Mouse (Mus musculus) limb, embryonic 11.5 days (tissue): ENCODE data around the gene Gm45208. TPM values are rescaled to one million over a fixed set of nuclear protein-coding genes. Genes with fewer than 3 reads are reported as not detected.
A peak's percentile ranks its signal among the peaks of the same experiment; 100 is the strongest.

Experiments used
- ATAC-seq: fragments of 200-750 bp; cut with Nextera tagmentation; 2 replicates; pipeline ENCODE4 v1.8.0; 2017; ENCODE audit warnings: low read depth; ENCODE audit not compliant: insufficient number of reproducible peaks, low FRiP score, low TSS enrichment
- DNase-seq: peaks from one replicate; pipeline ENCODE4 v3.0.0-alpha.2; 2015; ENCODE audit warnings: low spot score
- H3K27ac ChIP-seq: fragments of 300-500 bp; sonication (generic); replicated peaks from 2 replicates; pipeline ENCODE4 v1.5.1; 2014; ENCODE audit warnings: low read depth, mild to moderate bottlenecking, low read length
- H3K27me3 ChIP-seq: fragments of 300-500 bp; sonication (generic); 2 replicates; pipeline ENCODE4 v1.6.1; 2014; ENCODE audit warnings: mild to moderate bottlenecking, low read length, mixed read lengths; ENCODE audit not compliant: control insufficient read depth, insufficient read depth
- H3K36me3 ChIP-seq: fragments of 300-500 bp; sonication (generic); 2 replicates; pipeline ENCODE4 v1.6.1; 2014; ENCODE audit warnings: mild to moderate bottlenecking, low read length, moderate library complexity, mixed read lengths; ENCODE audit not compliant: control insufficient read depth, insufficient read depth
- H3K4me1 ChIP-seq: fragments of 300-500 bp; sonication (generic); 2 replicates; pipeline ENCODE4 v1.6.1; 2014; ENCODE audit warnings: low read length, mixed read lengths; ENCODE audit not compliant: control insufficient read depth, insufficient read depth
- H3K4me2 ChIP-seq: fragments of 300-500 bp; sonication (generic); 2 replicates; pipeline ENCODE4 v1.6.1; 2014; ENCODE audit warnings: low read depth, mild to moderate bottlenecking, moderate library complexity; ENCODE audit not compliant: severe bottlenecking
- H3K4me3 ChIP-seq: fragments of 300-500 bp; sonication (generic); 2 replicates; pipeline ENCODE4 v1.5.1; 2014; ENCODE audit warnings: low read depth, low read length
- H3K9ac ChIP-seq: fragments of 300-500 bp; sonication (generic); 2 replicates; pipeline ENCODE4 v1.6.1; 2014; ENCODE audit warnings: mild to moderate bottlenecking, low read length
- H3K9me3 ChIP-seq: fragments of 300-500 bp; sonication (generic); 2 replicates; pipeline ENCODE4 v1.6.1; 2016; ENCODE audit warnings: low read length; ENCODE audit not compliant: control insufficient read depth
- WGBS: fragments of 180-500 bp; shearing (Covaris S2); extraction: QIAGEN DNeasy Blood & Tissue Kit; methylation state at CpG from one replicate; pipeline ENCODE4 v1.1.7; 2014; 5-methylcytosine and 5-hydroxymethylcytosine counted together
- polyA plus RNA-seq: library from polyadenylated mRNA; unstranded; fragments of >200 nt; fragmentation: Nextera tagmentation; extraction: Ambion mirVana; gene quantifications from 2 replicates; pipeline ENCODE4 v1.2.1, GENCODE M21; 2014

Gm45208 gene
- not detected in 2 replicates for polyA plus RNA-seq

GRCm38 (mm10) chrX:7721514-7722281 lies at the start of gene Gm45208:
Gene Gm45208 (plus strand): TSS chrX:7722245.
- Histone ChIP-seq H3K36me3 (no peaks in the 10 kb centered on the region), H3K4me2 (peak within 1 kb of the TSS; percentile 58), H3K9ac (peak within 1 kb of the TSS; percentile 56), H3K27me3 (no peaks in the 10 kb centered on the region), H3K9me3 (no peaks in the 10 kb centered on the region), H3K27ac (peak within 1 kb of the TSS; percentile 70; the same call in 1 of the 2 replicates), H3K4me3 (peak within 1 kb of the TSS; percentile 41), H3K4me1 (no peaks in the 10 kb centered on the region)
- WGBS, result 19% methylated on average over 22 of the region's 22 CpGs
- peak; percentile 73 for ATAC-seq
- DNase-seq, result peak; percentile 66

- Histone ChIP-seq H3K36me3 (no peaks in the 10 kb centered on the region), H3K9me3 (no peaks in the 10 kb centered on the region; the same call in 1 of the 2 replicates), H3K27ac (no peak overlapping the region), H3K9ac (no peak overlapping the region), H3K4me1 (no peaks in the 10 kb centered on the region), H3K4me3 (no peak overlapping the region), H3K27me3 (no peaks in the 10 kb centered on the region), H3K4me2 (no peak overlapping the region)
- DNase-seq, result no peak
- WGBS, result 31% methylated on average over 6 of the region's 6 CpGs
- ATAC-seq, result no peak
These were observed 49.3 kb upstream of the Gm45208 start for GRCm38 (mm10) chrX:7672739-7673138.

GRCm38 (mm10) chrX:7673578-7674281 lies 48.3 kb upstream of the Gm45208 start:
- H3K27me3 ChIP-seq, result no peaks in the 10 kb centered on the region
- H3K9ac ChIP-seq, result no peak overlapping the region
- H3K4me3 ChIP-seq, result no peak overlapping the region
- H3K36me3 ChIP-seq, result no peaks in the 10 kb centered on the region
- H3K4me2 ChIP-seq, result no peak overlapping the region
- no peaks in the 10 kb centered on the region for H3K4me1 ChIP-seq
- no peak for ATAC-seq
- no peak for DNase-seq
- H3K9me3 ChIP-seq, result no peaks in the 10 kb centered on the region; the same call in 1 of the 2 replicates
- no peak overlapping the region for H3K27ac ChIP-seq
- whole genome bisulfite sequencing, result 25% methylated on average over 12 of the region's 12 CpGs

DNA sequence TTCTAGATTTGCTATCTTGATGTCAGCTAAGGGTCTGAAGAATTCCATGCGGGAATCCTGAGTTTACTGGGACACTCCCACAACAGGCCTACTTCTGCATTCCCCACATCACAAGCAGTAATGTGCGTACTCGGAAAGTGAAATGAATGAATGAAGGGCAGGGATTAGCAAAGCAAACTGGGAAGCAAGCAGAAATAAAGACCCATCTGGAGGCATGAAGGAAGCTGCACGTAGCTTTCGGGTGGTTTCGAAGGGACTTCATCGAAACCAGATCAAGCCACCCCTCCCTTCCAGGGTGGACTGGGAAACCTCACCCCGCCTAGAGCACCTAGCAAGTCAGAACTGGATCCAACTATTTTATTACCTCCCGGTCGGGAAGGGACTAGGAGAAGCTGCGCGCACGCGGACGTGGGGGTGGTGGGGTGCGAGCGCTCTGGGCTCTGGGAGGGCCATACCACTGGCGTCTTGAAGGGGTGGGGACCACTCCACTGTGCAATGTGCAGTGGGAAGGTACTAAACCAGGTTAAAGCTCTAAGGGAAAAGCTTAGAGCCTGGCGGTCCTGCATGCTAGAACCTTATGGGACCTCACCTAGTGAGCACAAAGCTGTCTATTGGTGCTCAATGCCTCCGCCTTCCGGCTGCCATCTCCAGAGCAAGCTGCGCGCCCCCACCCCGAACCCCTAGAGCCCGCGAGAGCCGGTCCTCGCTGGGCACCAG lies 47.6 kb upstream of the Gm45208 start:
- WGBS, result 31% methylated on average over 26 of the region's 28 CpGs
- Histone ChIP-seq H3K4me1 (no peaks in the 10 kb centered on the region), H3K27me3 (no peaks in the 10 kb centered on the region), H3K9ac (0 out of 2 replicates have a peak overlapping the region, but pooled peaks have one; percentile 2), H3K27ac (no peak overlapping the region), H3K4me2 (peak overlapping the region; percentile 38), H3K9me3 (no peaks in the 10 kb centered on the region; the same call in 1 of the 2 replicates), H3K36me3 (no peaks in the 10 kb centered on the region), H3K4me3 (no peak overlapping the region)
- DNase-seq (peak; percentile 44), ATAC-seq (0 out of 2 replicates have a peak, but pooled peaks have one; percentile 41)

GRCm38 (mm10) chrX:7675001-7675380 lies 47.1 kb upstream of the Gm45208 start:
- WGBS, result 47% methylated on average over 10 of the region's 10 CpGs
- DNase-seq (no peak), ATAC-seq (0 out of 2 replicates have a peak, but pooled peaks have one; percentile 20)
- Histone ChIP-seq H3K9me3 (no peaks in the 10 kb centered on the region; the same call in 1 of the 2 replicates), H3K9ac (0 out of 2 replicates have a peak overlapping the region, but pooled peaks have one; percentile 2), H3K36me3 (no peaks in the 10 kb centered on the region), H3K4me2 (peak overlapping the region; percentile 38), H3K27me3 (no peaks in the 10 kb centered on the region), H3K4me3 (no peak overlapping the region), H3K27ac (no peak overlapping the region), H3K4me1 (no peaks in the 10 kb centered on the region)

GRCm38 (mm10) chrX:7678986-7679385 lies 43.1 kb upstream of the Gm45208 start:
- Histone ChIP-seq H3K9ac (no peak overlapping the region), H3K4me2 (no peak overlapping the region), H3K27ac (no peak overlapping the region), H3K4me3 (no peak overlapping the region), H3K9me3 (no peaks in the 10 kb centered on the region; the same call in 1 of the 2 replicates), H3K36me3 (no peaks in the 10 kb centered on the region), H3K27me3 (no peaks in the 10 kb centered on the region), H3K4me1 (no peaks in the 10 kb centered on the region)
- DNase-seq (no peak), ATAC-seq (no peak)
- 59% methylated on average over 3 of the region's 3 CpGs for WGBS

- DNase-seq, result peak; percentile 90
- H3K36me3 ChIP-seq, result no peaks in the 10 kb centered on the region
- no peaks in the 10 kb centered on the region for H3K4me1 ChIP-seq
- 0 out of 2 replicates have a peak overlapping the region, but pooled peaks have one; percentile 2 for H3K9ac ChIP-seq
- WGBS, result 20% methylated on average over 27 of the region's 27 CpGs
- H3K4me3 ChIP-seq, result 0 out of 2 replicates have a peak overlapping the region, but pooled peaks have one; percentile 2
- H3K4me2 ChIP-seq, result peak overlapping the region; percentile 40; the same call in 1 of the 2 replicates
- H3K27ac ChIP-seq, result no peak overlapping the region
- no peaks in the 10 kb centered on the region; the same call in 1 of the 2 replicates for H3K9me3 ChIP-seq
- ATAC-seq, result peak; percentile 90
- H3K27me3 ChIP-seq, result no peaks in the 10 kb centered on the region
These were observed 42.5 kb upstream of the Gm45208 start for GRCm38 (mm10) chrX:7679405-7680056.
